Mouse (Mus musculus) adrenal gland, postnatal 14 days (tissue): ENCODE measurements around the gene Kcnd1. TPM values are rescaled to one million over a fixed set of nuclear protein-coding genes. Genes with fewer than 3 reads are reported as not detected.

Source experiments
- DNase-seq: peaks from one replicate; pipeline ENCODE4 v3.0.0; 2021; ENCODE audit warnings: mixed read lengths
- microRNA-seq, 2 experiments: library from miRNA; unstranded; fragments of <30 nt; microRNA quantifications; one replicate each; pipeline ENCODE4 v1.2.0; 2021
- total RNA-seq: library from RNA; stranded (reverse); gene quantifications from 2 replicates; pipeline ENCODE4 v1.2.3, GENCODE M21; 2021

The Kcnd1 gene
- total RNA-seq, 1 experiment from 2014 or later = 0.93 TPM

- peak; percentile 53 for DNase-seq
Measured at GRCm38 (mm10) chrX:7854578-7854977, 32.5 kb downstream of the Kcnd1 start.

GRCm38 (mm10) chrX:7859191-7859753 lies 37.2 kb downstream of the Kcnd1 start:
- DNase-seq = no peak

GRCm38 (mm10) chrX:7863181-7863580 lies 41.1 kb downstream of the Kcnd1 start:
- DNase-seq = no peak

GRCm38 (mm10) chrX:7864551-7864950 lies 42.5 kb downstream of the Kcnd1 start:
- no peak for DNase-seq

GRCm38 (mm10) chrX:7865343-7865742 lies 43.3 kb downstream of the Kcnd1 start:
- DNase-seq = no peak

- no peak for DNase-seq
Measured at GRCm38 (mm10) chrX:7865786-7866185, 43.7 kb downstream of the Kcnd1 start.

- no peak for DNase-seq
Measured at GRCm38 (mm10) chrX:7867141-7867540, 45.1 kb downstream of the Kcnd1 start.

GRCm38 (mm10) chrX:7868506-7868905 lies 46.4 kb downstream of the Kcnd1 start:
- no peak for DNase-seq

GRCm38 (mm10) chrX:7869826-7870225 lies 47.7 kb downstream of the Kcnd1 start:
- no peak for DNase-seq

- peak; percentile 92 for DNase-seq
Measured at GRCm38 (mm10) chrX:7878007-7878419, 55.9 kb downstream of the Kcnd1 start, which contains the start of gene Pim2. Gene Pim2 (plus strand): TSS chrX:7878262.

- DNase-seq = peak; percentile 23
Measured at GRCm38 (mm10) chrX:7878495-7878894, 56.4 kb downstream of the Kcnd1 start.

- DNase-seq = peak; percentile 80
Measured at GRCm38 (mm10) chrX:7879819-7880218, 57.7 kb downstream of the Kcnd1 start.

- peak; percentile 90 for DNase-seq
Measured at GRCm38 (mm10) chrX:7883841-7884567, 61.9 kb downstream of the Kcnd1 start, which contains the start of gene Slc35a2. Gene Slc35a2 (plus strand): TSS chrX:7884028.

Small RNAs within 50 kb of the gene (microRNA-seq; reads per million reads assigned to microRNA genes)
- gene Mir1198 = 41.8 to 73.1 reads per million in 2 experiments

Other genes starting within 250 kb of the Kcnd1 start
- gene Foxp3, start 248.6 kb upstream of the Kcnd1 start, total RNA-seq = 0.48 and 1.1 TPM in 2 replicates
- 3.0 and 4.1 TPM in 2 replicates for gene Ppp1r3f, start 248.0 kb upstream of the Kcnd1 start, total RNA-seq
- 17.7 and 20.7 TPM in 2 replicates for gene Ccdc22, start 216.8 kb upstream of the Kcnd1 start, total RNA-seq
- not detected in 2 replicates for gene Cacna1f, start 215.2 kb upstream of the Kcnd1 start, total RNA-seq
- 41.0 and 57.2 TPM in 2 replicates for gene Syp, start 183.8 kb upstream of the Kcnd1 start, total RNA-seq
- gene Prickle3, start 165.0 kb upstream of the Kcnd1 start, total RNA-seq = 16.0 and 19.8 TPM in 2 replicates
- 75.2 and 76.6 TPM in 2 replicates for gene Plp2, start 150.9 kb upstream of the Kcnd1 start, total RNA-seq
- gene Magix, start 141.0 kb upstream of the Kcnd1 start, total RNA-seq = 4.2 and 5.1 TPM in 2 replicates
- gene Gpkow, start 125.2 kb upstream of the Kcnd1 start, total RNA-seq = 45.4 and 47.9 TPM in 2 replicates
- 51.1 and 57.3 TPM in 2 replicates for gene Wdr45, start 108.0 kb upstream of the Kcnd1 start, total RNA-seq
- gene Gm45208, start 100.0 kb upstream of the Kcnd1 start, total RNA-seq = 0.52 TPM in 1 of 2 replicates, not detected in the other
- 11.1 and 11.8 TPM in 2 replicates for gene Praf2, start 93.8 kb upstream of the Kcnd1 start, total RNA-seq
- 4.2 TPM in 2 replicates for gene Ccdc120, start 71.4 kb upstream of the Kcnd1 start, total RNA-seq
- 41.0 and 45.4 TPM in 2 replicates for gene Tfe3, start 59.7 kb upstream of the Kcnd1 start, total RNA-seq
- gene Gripap1, start 32.5 kb upstream of the Kcnd1 start, total RNA-seq = 49.0 and 56.4 TPM in 2 replicates
- gene Otud5, start 19.1 kb downstream of the Kcnd1 start, total RNA-seq = 62.4 and 64.8 TPM in 2 replicates
- 7.4 and 9.8 TPM in 2 replicates for gene Pim2, start 56.0 kb downstream of the Kcnd1 start, total RNA-seq
- 33.4 and 38.0 TPM in 2 replicates for gene Slc35a2, start 61.7 kb downstream of the Kcnd1 start, total RNA-seq
- 94.6 and 98.0 TPM in 2 replicates for gene Pqbp1, start 77.0 kb downstream of the Kcnd1 start, total RNA-seq
- 83.5 and 99.8 TPM in 2 replicates for gene Timm17b, start 77.1 kb downstream of the Kcnd1 start, total RNA-seq
- not detected in 2 replicates for gene Gm10491, start 85.5 kb downstream of the Kcnd1 start, total RNA-seq
- not detected in 2 replicates for gene Gm10490, start 87.3 kb downstream of the Kcnd1 start, total RNA-seq
- gene Pcsk1n, start 97.5 kb downstream of the Kcnd1 start, total RNA-seq = 40.3 and 50.2 TPM in 2 replicates
- not detected in 2 replicates for gene Eras, start 106.3 kb downstream of the Kcnd1 start, total RNA-seq
- gene Hdac6, start 125.6 kb downstream of the Kcnd1 start, total RNA-seq = 18.1 and 18.2 TPM in 2 replicates
- 0.38 and 2.5 TPM in 2 replicates for gene Gata1, start 155.8 kb downstream of the Kcnd1 start, total RNA-seq
- not detected in 2 replicates for gene Glod5, start 196.2 kb downstream of the Kcnd1 start, total RNA-seq